Mouse (Mus musculus) stomach, postnatal 0 days (tissue): ENCODE results near the gene Rpl23a.

ENCODE experiments used
- CTCF ChIP-seq: IDR thresholded peaks from 2 replicates; pipeline ENCODE4 v1.5.1; 2016; ENCODE audit warnings: antibody characterized with exemption, low read depth, mild to moderate bottlenecking, moderate library complexity
- EP300 ChIP-seq: optimal IDR thresholded peaks from 2 replicates; pipeline ENCODE3; 2016; ENCODE audit warnings: antibody characterized with exemption

GRCm38 (mm10) chr11:78179438-78179999 is 3.9 kb downstream of the Rpl23a start:
- TF ChIP-seq CTCF (no peak), EP300 (no peak)
